Mouse (Mus musculus) G1E-ER4 (cell line): Measurements from ENCODE around the gene Gm6657. TPM values are rescaled to one million over a fixed set of nuclear protein-coding genes. Genes with fewer than 3 reads are reported as not detected.

Source experiments
- GATA1 ChIP-seq: IDR thresholded peaks from one replicate; pipeline ENCODE4 v1.8.0; 2012; ENCODE audit warnings: low read length, inconsistent platforms
- polyA plus RNA-seq: library from polyadenylated mRNA; stranded (reverse); fragments of >175 nt; gene quantifications from 2 replicates; pipeline ENCODE4 v1.2.3, GENCODE M21; 2012

The Gm6657 gene
- not detected in 2 replicates for polyA plus RNA-seq

DNA sequence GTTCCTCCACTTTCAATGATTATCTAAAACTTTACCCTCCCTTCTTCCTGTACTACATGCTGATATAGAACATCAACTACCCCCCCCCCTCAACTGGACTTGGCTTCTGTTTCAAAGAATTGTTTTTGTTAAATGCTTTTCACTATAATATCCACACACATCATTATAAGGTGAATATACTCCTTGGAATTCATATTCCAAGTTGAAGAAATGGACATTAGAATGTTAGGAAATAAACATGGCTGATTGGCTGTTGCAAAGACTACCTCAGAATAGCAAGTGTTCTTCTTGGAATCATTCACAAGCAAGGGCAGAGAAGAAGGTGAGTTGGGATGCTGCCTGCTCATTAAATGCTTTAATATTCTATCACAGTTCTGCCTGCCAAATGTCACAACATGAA is at the start of gene Gm6657:
Gene Gm6657, plus strand, starts transcription at position 301 of the 400 bp plus-strand sequence.
- TF ChIP-seq GATA1: no peak

DNA sequence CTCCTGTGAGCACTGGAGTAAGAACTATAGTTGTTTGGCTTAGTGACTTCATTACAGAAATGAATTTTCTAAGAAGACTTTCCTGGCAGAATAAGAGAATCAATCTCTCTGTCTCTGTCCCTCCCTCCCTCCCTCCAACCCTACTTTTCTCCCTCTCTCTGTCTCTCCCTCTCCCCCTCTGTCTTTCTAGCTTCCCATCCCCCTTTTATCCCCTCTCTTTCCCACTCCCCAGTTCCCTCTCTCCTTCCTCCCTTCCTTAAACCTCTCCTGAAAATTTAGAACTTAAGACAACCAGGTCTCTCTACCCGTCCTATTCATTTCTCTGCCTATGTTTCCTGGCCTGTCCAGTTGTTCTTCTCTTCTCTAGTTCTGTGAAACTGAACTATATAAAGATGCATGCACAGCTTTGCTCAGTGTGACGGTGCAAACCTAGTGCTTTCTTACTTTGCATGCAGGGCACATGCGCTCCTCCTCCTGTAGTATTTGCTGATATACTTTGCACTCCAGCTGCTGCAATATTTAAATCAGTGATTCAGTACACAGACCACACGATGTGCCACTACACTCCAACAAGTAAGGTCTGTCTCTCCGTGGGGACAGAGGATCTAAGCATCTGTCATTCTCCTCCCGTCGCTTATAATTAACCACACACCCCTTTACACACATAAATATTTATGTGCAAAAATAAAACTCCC is 40.6 kb upstream of the Gm6657 start:
- no peak for TF ChIP-seq GATA1

DNA sequence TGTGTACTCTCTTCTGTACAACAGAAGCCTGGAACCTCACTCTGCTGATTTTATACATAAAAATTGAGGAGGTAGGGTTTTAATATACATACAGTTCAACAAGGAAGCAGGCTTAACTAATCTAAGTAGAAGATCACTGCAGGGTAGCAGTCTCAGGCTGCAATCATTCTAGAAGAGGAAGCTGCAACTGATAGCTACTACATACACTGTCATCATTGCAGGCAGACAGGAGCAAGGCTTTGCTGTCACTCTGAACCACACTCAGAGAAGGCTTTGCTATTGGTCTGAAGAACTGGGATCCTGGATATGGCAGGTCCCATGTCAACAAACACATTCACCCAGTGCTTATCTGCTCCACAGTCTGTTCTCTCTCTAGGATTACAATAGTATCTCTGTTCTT is 23.9 kb upstream of the Gm6657 start:
- no peak for TF ChIP-seq GATA1

DNA sequence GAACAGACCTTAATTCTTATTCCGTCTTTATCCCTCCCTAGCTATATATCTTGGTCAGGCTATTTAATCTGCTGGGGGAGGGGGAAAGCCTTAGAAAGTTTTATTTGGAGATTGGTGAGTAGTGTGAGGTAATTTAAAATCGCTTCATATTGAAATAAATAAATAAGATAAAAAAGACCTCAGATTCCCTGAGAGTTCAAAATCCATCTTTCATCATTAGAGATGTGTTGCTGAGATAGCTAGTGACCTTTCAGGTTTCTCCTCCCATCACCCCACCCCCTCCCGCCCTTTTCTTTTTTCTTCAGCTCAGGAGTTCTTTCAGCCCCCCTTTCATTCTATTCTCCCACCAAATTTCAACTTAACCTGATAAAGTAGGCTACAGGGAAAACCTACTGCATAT is 20.1 kb upstream of the Gm6657 start:
- TF ChIP-seq GATA1: no peak

DNA sequence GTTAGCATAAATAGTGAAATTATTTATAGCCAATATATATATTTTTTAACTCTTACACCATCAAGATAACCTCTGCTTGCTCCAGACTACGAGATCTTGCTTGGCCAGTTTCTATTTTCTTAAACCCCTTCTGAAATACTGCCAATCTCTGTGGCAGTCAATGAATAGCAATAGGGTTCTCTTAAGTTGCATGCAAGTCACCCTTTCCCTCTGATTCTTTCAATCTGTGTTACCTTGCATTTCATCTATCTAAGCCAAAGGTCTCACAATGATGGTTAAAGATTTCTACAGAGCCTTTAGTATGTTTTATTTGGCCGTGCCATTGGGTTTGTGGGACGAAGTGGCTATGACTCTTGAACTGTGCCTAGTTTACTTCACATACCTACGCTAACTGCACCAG is 19.4 kb upstream of the Gm6657 start:
- no peak for TF ChIP-seq GATA1

DNA sequence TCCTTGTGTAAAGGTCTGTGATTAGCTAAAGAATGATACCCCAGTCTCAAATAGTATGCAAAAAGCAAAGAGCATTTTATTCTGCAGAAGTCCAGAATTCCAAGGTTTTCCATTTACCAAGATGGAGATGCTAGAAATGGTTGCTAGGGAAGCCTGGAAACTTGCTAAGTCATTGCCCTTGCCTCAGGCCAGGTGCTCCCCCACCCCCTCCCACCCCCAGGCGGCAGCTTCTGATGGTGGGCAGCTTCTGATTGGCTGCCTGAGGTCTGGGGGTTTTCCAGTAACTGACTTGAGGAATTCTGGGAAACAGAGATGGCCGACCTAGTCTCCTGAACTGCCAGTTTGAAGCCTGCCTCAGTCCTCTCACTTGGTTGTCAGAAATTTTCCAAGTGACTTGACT is 12.6 kb upstream of the Gm6657 start:
- no peak for TF ChIP-seq GATA1

DNA sequence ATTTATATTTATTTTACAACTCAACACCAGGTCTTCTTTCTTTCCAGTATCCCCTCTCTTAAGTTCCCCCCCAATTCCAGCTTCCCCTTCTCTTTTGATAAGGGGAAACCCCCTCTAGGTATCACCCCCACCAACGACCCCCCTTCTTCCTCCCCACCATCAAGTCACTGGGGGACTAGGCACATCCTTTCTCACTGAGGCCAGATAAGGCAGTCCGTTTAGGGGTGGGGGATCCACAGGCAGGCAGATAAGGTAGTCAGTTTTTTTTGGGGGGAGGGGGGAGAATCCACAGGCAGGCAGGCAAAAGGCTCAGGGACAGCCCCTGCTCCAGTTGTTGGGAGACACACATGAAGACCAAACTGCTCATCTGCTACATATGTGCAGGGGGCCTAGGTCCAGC is 1.3 kb downstream of the Gm6657 start:
- no peak for TF ChIP-seq GATA1

DNA sequence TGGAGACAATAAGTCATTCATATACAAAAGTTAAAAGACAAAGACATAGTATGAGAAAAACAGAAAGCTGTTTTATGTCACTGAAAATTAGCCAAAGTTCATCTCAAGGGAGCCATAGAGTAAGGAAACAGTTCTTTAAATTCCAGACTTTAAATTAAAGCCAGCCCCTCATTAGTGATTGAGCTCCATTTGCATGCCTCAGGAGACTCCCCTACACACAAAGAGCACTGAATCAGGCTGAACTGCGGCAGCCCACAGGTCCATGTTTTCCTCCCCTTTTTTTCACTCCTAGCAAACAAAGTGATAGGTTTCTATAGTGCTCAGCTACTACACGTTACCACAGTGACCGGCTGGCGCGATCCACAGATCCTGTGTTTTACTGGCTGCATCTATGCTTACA is 9.6 kb downstream of the Gm6657 start:
- TF ChIP-seq GATA1: no peak

DNA sequence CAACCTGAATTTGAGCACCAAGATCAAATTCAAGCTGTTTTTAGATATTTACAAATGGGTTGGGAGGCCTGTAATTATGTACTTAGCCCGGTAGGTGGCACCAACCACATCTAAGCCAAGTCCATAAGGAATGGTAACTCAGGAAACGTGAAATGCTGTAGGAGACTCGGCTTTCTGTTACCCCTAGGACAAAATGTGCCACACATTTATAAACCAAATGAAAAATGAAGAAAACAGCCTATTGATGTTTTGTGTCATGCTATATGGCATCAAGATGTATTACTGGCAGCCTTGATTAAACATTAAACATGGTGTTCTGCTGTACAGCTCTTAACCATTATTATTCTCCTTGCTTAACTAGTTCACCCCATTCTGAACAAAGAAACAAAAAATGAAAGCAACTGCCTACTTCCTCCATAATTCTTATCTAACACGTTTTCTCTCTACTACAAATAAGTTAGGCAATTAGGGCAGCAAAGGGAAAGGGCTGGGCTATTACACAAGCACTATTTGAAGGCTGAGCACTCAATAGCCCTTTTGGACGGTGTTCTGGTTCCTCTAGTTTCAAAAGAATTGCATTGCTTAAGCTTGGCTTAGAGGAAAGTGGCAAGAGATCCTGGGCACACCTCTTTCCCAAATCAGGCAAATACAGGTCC is 12.0 kb downstream of the Gm6657 start:
- TF ChIP-seq GATA1: no peak

DNA sequence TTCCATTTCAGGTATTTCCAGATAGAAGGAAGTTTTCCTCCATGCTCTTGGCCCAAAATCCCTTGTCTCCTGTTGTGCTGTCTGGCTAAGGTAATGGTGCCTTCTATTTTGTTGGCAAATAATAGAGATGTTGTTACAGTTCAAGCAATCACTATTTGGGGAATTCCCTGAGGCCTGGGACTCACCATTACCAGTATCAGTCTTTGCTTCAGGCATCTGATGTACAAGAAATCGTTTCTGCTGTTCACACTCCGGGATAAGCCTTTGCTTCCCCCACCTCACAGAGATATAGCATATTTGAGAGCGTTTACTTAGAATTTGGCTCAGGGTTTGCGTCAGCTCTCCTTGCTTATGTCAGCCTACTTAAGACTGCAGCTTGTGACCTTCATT is 12.5 kb downstream of the Gm6657 start:
- TF ChIP-seq GATA1: no peak

DNA sequence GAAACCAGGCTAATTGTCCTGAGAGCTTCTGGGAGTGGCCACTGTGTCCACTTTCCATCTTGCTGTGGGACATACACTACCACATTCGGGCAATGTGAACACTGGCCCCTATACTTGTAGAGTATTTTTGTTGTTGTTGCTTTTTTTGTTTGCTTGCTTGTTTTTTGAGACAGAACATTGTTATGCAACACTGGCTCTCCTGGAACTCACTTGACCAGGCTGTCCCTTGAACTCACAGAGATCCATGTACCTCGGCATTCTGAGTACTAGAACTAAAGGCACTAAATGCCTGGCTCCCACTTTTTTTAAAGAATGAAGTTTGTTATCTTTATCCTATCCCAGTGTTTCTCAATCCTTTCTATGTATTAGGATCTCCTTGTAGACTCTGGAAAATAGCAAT is 15.8 kb downstream of the Gm6657 start:
- no peak for TF ChIP-seq GATA1

DNA sequence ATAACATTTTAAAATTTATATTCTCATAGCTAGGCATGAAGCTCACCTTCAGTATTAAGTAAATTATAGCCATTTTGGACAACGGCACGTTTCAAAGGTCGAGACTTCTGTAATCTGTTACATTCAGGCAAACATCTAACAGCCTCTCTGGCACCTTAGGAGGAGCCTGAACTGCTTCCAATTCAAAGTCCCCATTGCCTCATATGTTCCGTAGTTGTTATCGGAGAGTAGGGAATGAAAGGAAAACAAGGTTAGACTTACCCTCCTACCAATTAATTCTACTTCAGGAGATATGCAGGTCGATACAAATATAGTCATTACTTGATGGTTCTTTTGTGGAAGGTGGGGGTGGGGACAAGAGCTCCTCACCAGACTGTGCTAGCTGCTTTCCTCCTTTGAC is 21.4 kb downstream of the Gm6657 start:
- no peak for TF ChIP-seq GATA1

DNA sequence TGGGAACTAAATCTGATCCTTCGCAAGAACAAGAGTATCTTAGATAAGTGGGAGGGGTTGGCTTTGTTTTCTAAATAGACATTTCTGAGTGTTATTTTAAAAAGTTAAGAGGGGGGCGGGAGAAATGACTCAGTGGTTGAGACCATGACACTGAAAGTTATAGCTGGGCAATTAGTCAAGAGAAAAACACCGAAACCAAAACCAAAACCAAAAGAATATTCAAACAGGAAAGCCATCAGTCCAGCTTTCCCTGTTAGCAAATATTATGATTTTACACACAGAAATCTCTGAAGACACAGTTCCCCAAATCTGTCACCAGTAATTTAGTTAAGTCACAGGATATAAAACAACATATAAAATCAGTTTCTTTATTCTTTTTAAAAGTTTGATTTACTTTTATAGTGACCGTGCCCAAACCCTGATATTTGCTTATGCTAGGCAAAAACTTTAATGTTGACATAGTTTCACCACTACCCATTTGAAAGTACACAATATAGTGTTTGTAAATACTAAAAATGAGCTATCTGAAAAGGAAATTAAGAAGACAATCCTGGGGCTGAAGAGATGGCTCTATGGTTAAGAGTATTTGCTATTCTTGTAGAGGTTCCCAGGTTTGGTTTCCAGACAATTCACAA is 25.3 kb downstream of the Gm6657 start:
- TF ChIP-seq GATA1: no peak

DNA sequence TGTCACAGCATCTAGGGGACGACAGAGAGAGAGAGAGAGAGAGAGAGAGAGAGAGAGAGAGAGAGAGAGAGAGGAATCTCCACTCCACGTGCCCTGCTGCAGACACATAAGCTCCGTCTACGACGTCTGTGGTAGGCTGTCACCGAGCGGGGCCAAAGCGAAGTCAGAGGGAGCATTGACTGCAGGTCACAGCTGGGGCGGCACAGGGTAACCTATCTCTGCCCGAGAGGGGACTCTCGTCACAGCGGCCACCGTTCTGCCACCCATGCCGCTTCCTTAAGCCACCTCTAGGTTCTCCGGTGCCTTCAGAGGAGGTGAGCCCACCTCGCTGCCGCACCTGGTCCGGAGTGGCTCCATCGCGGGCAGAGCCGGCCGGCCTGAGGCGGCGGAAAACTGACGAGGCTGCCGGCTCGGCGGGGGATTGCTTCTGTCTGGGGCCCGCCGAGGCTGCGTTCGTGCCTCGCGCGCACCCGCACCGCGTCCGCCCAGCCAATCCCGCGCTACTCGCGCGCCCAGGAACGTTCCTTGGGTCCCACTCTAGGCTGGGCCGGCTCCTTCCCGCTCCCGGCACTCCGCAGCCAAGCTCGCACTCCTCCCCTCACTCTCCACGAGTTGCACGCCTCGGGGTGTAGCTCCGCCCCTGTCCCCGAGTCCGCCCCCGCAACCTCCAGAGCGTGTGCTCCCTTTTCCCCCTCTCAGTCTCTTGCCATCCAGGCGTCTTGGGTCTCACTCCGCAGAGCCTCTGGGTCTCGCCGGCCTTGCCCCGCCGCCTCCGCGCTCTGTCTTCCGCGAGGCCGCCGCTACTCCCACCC is 31.9 kb downstream of the Gm6657 start, which contains the start of gene Gphn:
Gene Gphn, plus strand, starts transcription at position 673 of the 812 bp plus-strand sequence.
- no peak for TF ChIP-seq GATA1

DNA sequence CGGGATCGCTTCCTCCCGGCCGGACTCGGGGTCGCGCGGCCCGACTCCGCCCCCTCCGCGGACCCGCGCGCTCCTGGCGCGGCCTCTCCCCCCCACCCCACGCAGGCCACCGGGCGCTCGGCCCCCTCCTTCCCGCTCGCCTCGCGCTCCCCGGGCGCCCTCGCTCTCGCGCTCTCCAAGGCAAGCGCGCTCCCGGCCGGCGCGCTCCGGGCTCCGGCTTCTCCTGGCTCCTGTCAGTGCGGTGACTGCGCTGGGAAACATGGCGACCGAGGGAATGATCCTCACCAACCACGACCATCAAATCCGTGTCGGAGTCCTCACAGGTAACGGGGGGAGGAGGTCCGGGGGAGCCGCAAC is 32.5 kb downstream of the Gm6657 start:
- TF ChIP-seq GATA1: no peak
